Mouse (Mus musculus) T-cell, adult 66 days (primary cell): ENCODE data around the gene Ifne. TPM values are rescaled to one million over a fixed set of nuclear protein-coding genes. Genes with fewer than 3 reads are reported as not detected.

ENCODE experiments used
- total RNA-seq, 2 experiments: library from RNA; stranded (reverse); gene quantifications; 3 replicates in 1 of 2; 4 replicates in 1 of 2; pipeline ENCODE4 v1.2.4; 2023

Gene Ifne
- total RNA-seq, result not detected

GRCm38 (mm10) chr4:88880101-88880500, at the start of gene Ifne:
TSS of gene Ifne (minus strand) at chr4:88880201.

GRCm38 (mm10) chr4:88849698-88850097, 30.3 kb downstream of the Ifne start, which contains the start of gene Ifna1:
TSS of gene Ifna1 (plus strand) at chr4:88850087.

GRCm38 (mm10) chr4:88841438-88841911, 38.5 kb downstream of the Ifne start, which contains the start of gene Ifna4:
TSS of gene Ifna4 (plus strand) at chr4:88841861.

GRCm38 (mm10) chr4:88835225-88835624, 44.8 kb downstream of the Ifne start, which contains the start of gene Ifna5:
TSS of gene Ifna5 (plus strand) at chr4:88835525.

Other genes starting within 250 kb of the Ifne start
- gene C87499, start 245.8 kb downstream of the Ifne start, total RNA-seq, result not detected
- not detected for gene Ifna13, start 235.7 kb downstream of the Ifne start, total RNA-seq
- not detected for gene Ifna16, start 203.3 kb downstream of the Ifne start, total RNA-seq
- not detected for gene Ifna2, start 196.3 kb downstream of the Ifne start, total RNA-seq
- gene Ifnab, start 188.8 kb downstream of the Ifne start, total RNA-seq, result not detected
- gene Gm26566, start 158.4 kb downstream of the Ifne start, total RNA-seq, result 1 to 10 TPM; 1.5 to 2.7 TPM
- gene Klhl9, start 157.7 kb downstream of the Ifne start, total RNA-seq, result 10 to 100 TPM; 48.9 to 52.0 TPM
- gene Gm13271, start 125.3 kb downstream of the Ifne start, total RNA-seq, result not detected
- gene Gm13283, start 120.1 kb downstream of the Ifne start, total RNA-seq, result not detected
- gene Gm13290, start 106.4 kb downstream of the Ifne start, total RNA-seq, result under 1 TPM in 1 of 2 experiments, not detected in 1; 0.64 TPM
- not detected for gene Gm13289, start 103.3 kb downstream of the Ifne start, total RNA-seq
- gene Gm13272, start 100.4 kb downstream of the Ifne start, total RNA-seq, result not detected
- gene Ifnz, start 98.1 kb downstream of the Ifne start, total RNA-seq, result not detected
- gene Gm13276, start 94.5 kb downstream of the Ifne start, total RNA-seq, result not detected
- not detected for gene Gm13277, start 91.6 kb downstream of the Ifne start, total RNA-seq
- not detected for gene Gm13278, start 88.7 kb downstream of the Ifne start, total RNA-seq
- not detected for gene Gm13275, start 85.7 kb downstream of the Ifne start, total RNA-seq
- not detected for gene Gm13279, start 82.8 kb downstream of the Ifne start, total RNA-seq
- not detected for gene Gm13285, start 80.5 kb downstream of the Ifne start, total RNA-seq
- gene Gm13287, start 76.9 kb downstream of the Ifne start, total RNA-seq, result not detected
- not detected for gene Gm13288, start 74.7 kb downstream of the Ifne start, total RNA-seq
- not detected for gene Ifna7, start 64.0 kb downstream of the Ifne start, total RNA-seq
- not detected for gene Ifna11, start 60.2 kb downstream of the Ifne start, total RNA-seq
- not detected for gene Ifna6, start 52.8 kb downstream of the Ifne start, total RNA-seq
- gene Ifna5, start 44.7 kb downstream of the Ifne start, total RNA-seq, result not detected
- not detected for gene Ifna4, start 38.3 kb downstream of the Ifne start, total RNA-seq
- gene Ifna1, start 30.1 kb downstream of the Ifne start, total RNA-seq, result not detected